Mouse (Mus musculus) skeletal muscle tissue, adult 2 months (tissue): ENCODE measurements around the gene Uba1y.
A peak's percentile ranks its signal among the peaks of the same experiment; 100 is the strongest.
"Not testable (repeated sequence)": the region's sequence is repeated elsewhere in the genome, so short reads cannot be mapped to it uniquely, and the experiment has no call there.

Source experiments
- DNase-seq: peaks from one replicate; pipeline ENCODE4 v3.0.0-alpha.2; 2012; ENCODE audit warnings: low read depth, low spot score

Gene Uba1y

GRCm38 (mm10) chrY:818396-818795, at the start of gene Uba1y:
Gene Uba1y, plus strand, starts transcription at chrY:818649.
- no peak for DNase-seq

DNA sequence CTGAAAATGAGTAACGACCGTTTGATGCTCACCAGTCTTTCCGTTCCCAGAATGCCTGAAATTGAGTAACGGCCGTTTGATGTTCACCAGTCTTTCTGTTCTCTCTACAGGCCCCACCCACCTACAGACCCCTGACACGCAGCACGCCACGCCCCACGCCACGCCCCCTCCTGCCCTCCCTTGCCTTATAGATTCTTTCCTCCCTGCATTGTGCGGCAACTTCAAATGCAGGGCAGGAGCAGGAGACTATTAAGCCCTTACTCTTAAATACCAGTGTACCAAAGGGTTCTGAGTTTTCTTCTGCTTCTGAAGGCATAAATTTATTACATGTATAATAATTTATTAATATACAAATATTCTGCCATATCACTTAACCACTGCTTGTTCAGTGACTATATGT, 21.1 kb upstream of the Uba1y start, which contains the start of gene Zfy1:
TSS of gene Zfy1 (minus strand) at position 101 of the 400 bp plus-strand sequence.
- DNase-seq, result not testable (repeated sequence)

DNA sequence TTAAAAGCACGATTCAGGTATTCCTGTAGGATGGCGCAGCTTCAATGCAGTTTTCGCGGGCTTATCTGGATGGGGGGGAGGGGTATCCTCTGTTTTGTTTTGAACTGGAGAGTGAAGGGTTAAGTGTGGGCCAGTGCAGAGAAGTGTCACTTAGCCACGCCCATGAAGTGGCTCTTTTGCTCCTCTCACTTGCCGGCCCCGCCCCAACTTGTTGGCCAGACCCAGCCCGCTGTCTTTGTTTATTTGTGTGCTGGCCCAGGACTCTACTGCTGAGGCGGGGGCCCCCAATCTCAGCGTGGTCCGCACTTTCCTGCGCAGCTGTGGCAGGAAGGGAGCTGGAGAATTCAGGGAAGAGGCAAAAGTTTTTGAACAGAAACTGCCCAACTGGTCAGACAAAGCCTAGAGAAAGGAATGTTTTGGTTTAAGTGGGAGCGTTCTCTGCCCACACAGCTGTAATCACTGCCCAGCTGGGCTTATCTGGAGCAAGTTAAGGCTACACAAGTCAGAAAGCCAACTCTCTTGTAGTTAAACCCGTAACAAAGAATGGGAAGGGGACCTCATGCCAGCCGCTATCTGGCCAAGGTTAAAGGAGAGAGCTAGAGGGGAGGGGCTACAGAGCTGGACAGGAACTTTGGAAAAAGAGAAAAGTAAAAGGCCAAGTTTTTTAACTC, 9.3 kb upstream of the Uba1y start:
- DNase-seq, result peak; percentile 46

- DNase-seq, result no peak
These were observed 54.0 kb downstream of the Uba1y start for GRCm38 (mm10) chrY:872404-872803.

- peak; percentile 0 for DNase-seq
These were observed 54.6 kb downstream of the Uba1y start for GRCm38 (mm10) chrY:872855-873549.
